Mouse (Mus musculus) spleen, adult 2 months (tissue): ENCODE results near the gene Col18a1. TPM values are rescaled to one million over a fixed set of nuclear protein-coding genes. Genes with fewer than 3 reads are reported as not detected.

Source experiments
- DNase-seq, 2 experiments: peaks; one replicate each; pipeline versions ENCODE4 v3.0.0 to v3.0.0-alpha.2; 2012 to 2021; ENCODE audit warnings: low spot score in 2 of 2, low read depth in 1 of 2
- H3K27ac ChIP-seq: fragments of 200-500 bp; 2 replicates; pipeline ENCODE4 v1.5.1; 2012; ENCODE audit warnings: low read length, inconsistent platforms; ENCODE audit not compliant: insufficient read depth
- H3K27me3 ChIP-seq: fragments of 200-500 bp; 2 replicates; pipeline ENCODE4 v1.6.1; 2012; ENCODE audit warnings: mild to moderate bottlenecking, moderate library complexity, low read length, inconsistent platforms; ENCODE audit not compliant: control insufficient read depth, insufficient read depth
- H3K36me3 ChIP-seq: fragments of 200-500 bp; 2 replicates; pipeline ENCODE4 v1.6.1; 2012; ENCODE audit warnings: mild to moderate bottlenecking, low read length, inconsistent platforms; ENCODE audit not compliant: control insufficient read depth, insufficient read depth
- H3K4me1 ChIP-seq: fragments of 200-500 bp; 2 replicates; pipeline ENCODE4 v1.6.1; 2011; ENCODE audit warnings: inconsistent platforms; ENCODE audit not compliant: control insufficient read depth, insufficient read depth, insufficient read length
- H3K4me3 ChIP-seq: fragments of 200-500 bp; 2 replicates; pipeline ENCODE4 v1.5.1; 2011; ENCODE audit warnings: mild to moderate bottlenecking, inconsistent platforms; ENCODE audit not compliant: insufficient read depth, insufficient read length; ENCODE audit errors: extremely low read depth
- CTCF ChIP-seq: fragments of 200-500 bp; IDR thresholded peaks from 2 replicates; pipeline ENCODE4 v1.5.1; 2011; ENCODE audit warnings: mild to moderate bottlenecking, inconsistent platforms; ENCODE audit not compliant: insufficient read depth, insufficient read length, insufficient replicate concordance; ENCODE audit errors: extremely low read depth
- POLR2A ChIP-seq: fragments of 200-500 bp; IDR thresholded peaks from 2 replicates; pipeline ENCODE4 v1.6.1; 2011; ENCODE audit warnings: low read depth, low read length, inconsistent platforms
- WGBS: fragments of 180-500 bp; shearing (Covaris S2); methylation state at CpG from one replicate; pipeline ENCODE4 v1.1.7; 2018; 5-methylcytosine and 5-hydroxymethylcytosine counted together
- polyA plus RNA-seq: library from polyadenylated mRNA; depleted of rRNA; stranded (reverse); fragments of >200 nt; gene quantifications from 2 replicates; pipeline ENCODE4 v1.2.3, GENCODE M21; 2012

Col18a1 gene
- polyA plus RNA-seq, 1 experiment = 15.0 TPM

DNA sequence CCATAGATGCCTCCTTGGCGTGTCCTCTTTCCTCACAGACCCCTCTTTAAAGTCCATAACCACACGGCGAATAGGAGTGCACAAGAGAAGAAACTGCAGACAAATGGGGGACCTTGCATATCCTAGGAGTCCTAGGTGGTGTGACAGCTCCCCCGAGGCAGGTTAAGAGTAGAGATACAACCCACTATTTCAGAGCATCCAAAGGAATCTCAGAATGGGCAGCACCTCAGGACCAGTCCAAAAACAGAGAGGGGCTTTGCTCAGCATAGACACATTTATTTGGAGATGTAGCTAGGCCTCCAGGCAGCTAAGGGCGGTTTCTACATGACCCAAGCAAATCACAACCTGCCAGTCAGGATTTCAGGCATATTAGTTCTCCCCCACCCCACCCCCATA lies 2.3 kb downstream of the Col18a1 start:
- H3K4me3 ChIP-seq = no peak overlapping the region
- DNase-seq = no peak
- WGBS = 84% methylated on average over 5 of the region's 5 CpGs
- H3K27ac ChIP-seq = no peak overlapping the region
- H3K4me1 ChIP-seq = peaks cover 7% of the 10 kb centered on the region; the same call in 1 of the 2 replicates
- no peaks in the 10 kb centered on the region for H3K36me3 ChIP-seq
- no peaks in the 10 kb centered on the region for H3K27me3 ChIP-seq
- no peak for TF ChIP-seq POLR2A
- TF ChIP-seq CTCF = no peak

DNA sequence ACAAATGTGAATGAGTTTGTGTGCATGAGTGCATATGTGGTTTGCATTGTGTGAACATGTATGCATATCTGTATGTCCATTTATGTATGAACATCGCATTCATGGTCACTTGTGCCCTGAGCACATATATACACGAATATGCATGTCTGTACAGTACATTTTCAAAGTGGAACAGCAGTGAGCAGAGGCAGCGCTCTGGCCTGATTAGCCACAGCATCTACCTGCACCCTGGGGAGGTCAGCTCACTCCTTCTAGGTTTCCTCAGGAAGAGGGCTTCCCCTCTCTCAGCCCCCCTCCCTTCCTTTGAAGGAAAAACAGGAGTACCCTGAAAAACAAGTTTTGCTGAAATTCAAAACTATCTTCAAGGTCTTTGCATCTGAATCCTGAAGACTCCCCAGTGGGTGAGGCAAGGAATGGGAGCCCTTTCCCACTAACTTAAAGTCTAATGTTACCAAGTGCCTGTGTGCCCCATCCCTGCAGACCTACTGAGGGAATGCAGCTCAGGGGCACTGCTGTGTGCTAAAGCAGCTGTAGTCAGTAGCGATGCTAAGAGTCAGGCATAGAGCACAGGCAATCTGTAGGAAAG lies 2.9 kb downstream of the Col18a1 start:
- H3K4me3 ChIP-seq = no peak overlapping the region
- 87% methylated on average over 4 of the region's 4 CpGs for WGBS

DNA sequence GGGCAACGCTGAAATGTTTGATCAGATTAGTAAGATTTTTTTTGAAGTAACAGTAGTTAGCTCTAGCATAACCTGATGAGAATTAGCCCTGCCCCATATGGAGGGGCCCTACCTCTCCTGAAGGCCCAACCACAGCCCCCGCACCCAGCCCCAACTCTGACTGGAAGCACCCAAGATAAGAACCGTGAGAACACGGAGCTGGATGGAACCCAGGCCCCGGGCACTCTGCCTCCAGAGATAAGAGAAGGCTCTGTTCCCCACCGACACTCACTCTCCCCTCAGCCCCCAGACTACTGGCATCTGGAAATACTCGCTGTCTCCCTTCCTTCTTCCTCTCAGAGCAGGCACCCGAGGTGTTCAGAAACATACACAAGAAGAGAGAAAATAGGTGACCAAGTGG lies 6.8 kb downstream of the Col18a1 start:
- H3K4me3 ChIP-seq = no peak overlapping the region
- no peak overlapping the region for H3K27ac ChIP-seq
- TF ChIP-seq CTCF = no peak
- TF ChIP-seq POLR2A = no peak
- no peaks in the 10 kb centered on the region for H3K27me3 ChIP-seq
- 52% methylated on average over 8 of the region's 8 CpGs for WGBS
- no peaks in the 10 kb centered on the region for H3K36me3 ChIP-seq
- DNase-seq = no peak
- H3K4me1 ChIP-seq = no peaks in the 10 kb centered on the region

More for the DNA sequence above, 2.9 kb downstream of the Col18a1 start:
- peaks cover 7% of the 10 kb centered on the region; the same call in 1 of the 2 replicates for H3K4me1 ChIP-seq
- TF ChIP-seq POLR2A (no peak), CTCF (no peak)
- no peaks in the 10 kb centered on the region for H3K27me3 ChIP-seq
- no peak overlapping the region for H3K27ac ChIP-seq
- no peak for DNase-seq
- H3K36me3 ChIP-seq = no peaks in the 10 kb centered on the region

DNA sequence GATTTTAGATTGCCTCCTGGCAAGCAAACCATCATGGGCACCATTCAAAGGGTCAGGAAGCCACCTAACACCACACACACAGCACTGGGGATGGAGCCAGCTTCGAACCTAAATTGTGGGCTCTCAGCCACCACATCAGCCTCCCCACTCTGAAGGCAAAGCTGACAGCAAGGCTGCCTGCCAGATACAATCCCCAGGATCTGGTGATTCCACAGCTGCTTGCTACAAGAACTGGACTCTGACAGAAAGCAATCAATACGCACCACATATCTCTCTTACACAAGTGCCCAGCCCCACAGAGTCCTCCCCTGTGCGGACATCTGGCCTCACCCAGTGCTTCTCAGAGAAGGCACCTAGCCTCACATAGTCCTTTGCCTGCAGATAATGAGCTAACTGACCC lies 7.4 kb downstream of the Col18a1 start:
- no peaks in the 10 kb centered on the region for H3K27me3 ChIP-seq
- H3K36me3 ChIP-seq = no peaks in the 10 kb centered on the region
- no peak for DNase-seq
- no peak overlapping the region for H3K27ac ChIP-seq
- TF ChIP-seq POLR2A (no peak), CTCF (no peak)
- 78% methylated on average over 3 of the region's 3 CpGs for WGBS
- H3K4me3 ChIP-seq = no peak overlapping the region
- no peaks in the 10 kb centered on the region for H3K4me1 ChIP-seq

DNA sequence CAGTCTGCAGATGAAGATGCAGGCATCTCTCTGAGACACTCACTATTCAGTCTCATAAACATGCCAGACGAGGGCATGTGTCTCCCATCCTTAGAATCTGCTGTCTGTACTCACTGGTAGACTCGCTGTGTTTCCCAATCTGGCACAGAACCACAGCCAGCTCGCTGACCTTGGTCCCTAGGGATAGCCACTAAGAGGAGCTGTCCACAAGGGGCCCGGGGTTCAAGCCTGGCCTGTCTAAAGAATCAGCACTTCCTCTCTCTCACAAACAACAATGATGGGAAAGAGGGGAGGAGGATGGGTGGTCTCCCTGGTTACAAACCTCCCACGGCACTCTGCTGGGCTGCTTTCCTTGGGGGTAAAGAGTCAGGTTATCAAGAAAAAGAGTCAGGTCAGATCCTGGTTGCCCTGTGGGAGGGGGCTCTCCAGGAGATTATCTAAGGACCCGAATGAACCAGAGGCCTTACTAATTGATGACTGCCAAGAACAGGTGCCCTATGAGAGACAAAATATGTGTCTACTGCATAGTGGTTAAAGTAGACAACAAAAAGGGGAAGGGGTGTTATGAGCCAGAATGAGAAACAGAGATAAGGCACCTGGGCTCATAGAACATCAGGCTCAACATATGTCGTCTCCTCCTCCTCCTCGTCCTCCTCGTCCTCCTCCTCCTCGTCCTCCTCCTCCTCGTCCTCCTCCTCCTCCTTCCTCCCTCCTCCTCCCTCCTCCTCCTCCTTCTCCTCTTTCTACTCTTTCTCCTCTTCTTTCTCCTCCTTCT lies 8.9 kb downstream of the Col18a1 start:
- TF ChIP-seq CTCF = no peak
- TF ChIP-seq POLR2A = no peak
- DNase-seq = no peak

DNA sequence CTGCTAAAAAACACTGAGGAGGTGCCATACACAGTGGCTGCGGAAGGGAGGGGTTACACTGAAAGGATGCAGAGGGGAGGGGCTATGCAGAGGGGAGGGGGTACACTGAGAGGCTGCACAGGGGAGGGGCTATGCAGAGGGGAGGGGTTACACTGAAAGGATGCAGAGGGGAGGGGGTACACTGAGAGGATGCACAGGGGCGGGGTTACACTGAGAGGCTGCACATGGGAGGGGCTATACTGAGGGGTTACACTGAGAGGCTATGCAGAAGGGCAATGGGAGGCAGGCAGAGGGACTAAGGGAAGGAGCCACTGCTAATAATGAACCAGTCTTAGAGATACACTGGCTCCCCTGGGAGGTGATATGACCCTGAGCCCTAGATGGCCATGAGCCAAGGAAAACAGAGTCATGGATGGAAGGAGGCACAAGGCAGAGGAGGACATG lies 14.1 kb downstream of the Col18a1 start:
- Histone ChIP-seq H3K27ac (no peak overlapping the region), H3K4me1 (no peaks in the 10 kb centered on the region), H3K4me3 (no peak overlapping the region), H3K36me3 (no peaks in the 10 kb centered on the region), H3K27me3 (no peaks in the 10 kb centered on the region)
- WGBS = 89% methylated on average over 2 of the region's 2 CpGs
- DNase-seq = no peak
- TF ChIP-seq CTCF (no peak), POLR2A (no peak)

More for the DNA sequence above, 8.9 kb downstream of the Col18a1 start:
- no peak overlapping the region for H3K27ac ChIP-seq
- no peak overlapping the region for H3K4me3 ChIP-seq
- no peaks in the 10 kb centered on the region for H3K27me3 ChIP-seq
- WGBS = 52% methylated on average over 11 of the region's 11 CpGs
- no peaks in the 10 kb centered on the region for H3K4me1 ChIP-seq
- H3K36me3 ChIP-seq = no peaks in the 10 kb centered on the region

DNA sequence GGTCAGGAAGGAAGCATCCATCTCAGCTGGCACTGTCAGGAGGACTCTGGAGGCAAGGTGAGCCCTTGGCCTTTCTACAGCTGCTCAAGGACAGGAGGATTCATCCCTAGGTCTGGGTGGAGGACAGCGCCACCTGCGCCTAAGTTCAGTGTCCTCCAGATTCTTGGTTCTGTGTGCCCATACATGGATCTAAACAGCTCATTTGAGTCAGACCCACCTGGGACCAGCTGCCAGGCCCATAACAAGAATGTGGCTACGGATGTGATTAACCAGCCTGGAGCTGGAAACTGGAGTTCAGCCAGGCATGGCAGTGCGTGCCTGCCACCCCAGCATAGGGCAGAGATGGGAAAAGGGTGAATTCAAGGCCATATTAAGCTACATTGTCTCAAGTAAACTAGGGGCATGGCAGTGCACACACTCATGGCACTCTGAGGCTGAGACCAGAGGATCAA lies 14.8 kb downstream of the Col18a1 start:
- no peak for DNase-seq
- Histone ChIP-seq H3K27me3 (no peaks in the 10 kb centered on the region), H3K27ac (no peak overlapping the region), H3K36me3 (no peaks in the 10 kb centered on the region), H3K4me3 (no peak overlapping the region), H3K4me1 (no peaks in the 10 kb centered on the region)
- 91% methylated on average over 4 of the region's 4 CpGs for WGBS
- TF ChIP-seq POLR2A (no peak), CTCF (no peak)
